Comparison of ENCODE assay signal across 18 mouse cellular contexts in genomic region chr13:11511540-11512177, GRCm38 (mm10).
"Had no signal": no experiment of that assay in that cellular context is flagged by ENCODE, and none has a peak within 500 bp of the region (broad histone marks: within the 10 kb centered on the region; RNA-seq: fewer than 3 reads in every experiment).

No protein-coding gene starts in this region.

- H3K9ac ChIP-seq: lung, embryonic 14.5 days; midbrain, embryonic 12.5 days; neural tube, embryonic 13.5 days; neural tube, embryonic 15.5 days had no signal

- ATAC-seq: midbrain, embryonic 16.5 days had no signal

- H3K9me3 ChIP-seq: midbrain, embryonic 10.5 days; midbrain, embryonic 12.5 days; neural tube, embryonic 13.5 days; neural tube, embryonic 15.5 days had no signal

- H3K27me3 ChIP-seq: midbrain, embryonic 12.5 days; neural tube, embryonic 13.5 days; neural tube, embryonic 15.5 days had no signal

- DNase-seq: lung, embryonic 14.5 days; lung, postnatal 10 days; lung, postnatal 4 days; midbrain, embryonic 14.5 days; retina, postnatal 1 day; right cerebral cortex, adult 18-20 months; right cerebral cortex, postnatal 25 days; right cerebral cortex, postnatal 4 days; spleen, adult 18-20 months; thymus, adult 18-20 months; thymus, postnatal 14 days; thymus, postnatal 36 days had no signal

- H3K27ac ChIP-seq: midbrain, embryonic 10.5 days; midbrain, embryonic 12.5 days; neural tube, embryonic 13.5 days; neural tube, embryonic 15.5 days had no signal

- H3K4me1 ChIP-seq: midbrain, embryonic 10.5 days; midbrain, embryonic 12.5 days; neural tube, embryonic 13.5 days; neural tube, embryonic 15.5 days had no signal

- H3K4me2 ChIP-seq: lung, embryonic 14.5 days; midbrain, embryonic 12.5 days; neural tube, embryonic 13.5 days; neural tube, embryonic 15.5 days had no signal

- H3K4me3 ChIP-seq: midbrain, embryonic 10.5 days; midbrain, embryonic 12.5 days; myocyte; neural tube, embryonic 13.5 days; neural tube, embryonic 15.5 days had no signal

- H3K36me3 ChIP-seq: midbrain, embryonic 10.5 days; midbrain, embryonic 12.5 days; neural tube, embryonic 13.5 days; neural tube, embryonic 15.5 days had no signal
